Mouse (Mus musculus): ENCODE measurements at regions not wholly inside any gene's neighbourhood (a gene's known extent, or its start where the extent isn't known, plus 50 kb on each side); places are given as distances from the start of the nearest gene placed in this dataset.

GRCm38 (mm10) chr4:66478601-66479217 lies 74.3 kb upstream of the Astn2 start:
- no peak for DNase-seq (ENCODE audit: extremely low spot score, low read depth, low spot score)

All from hindlimb bud, embryonic 11.5 days (tissue).